Mouse (Mus musculus): ENCODE measurements around the gene Nmu. TPM values are rescaled to one million over a fixed set of nuclear protein-coding genes. Genes with fewer than 3 reads are reported as not detected.

Gene Nmu
- total and polyA plus RNA-seq, 3 experiments, result not detected

DNA sequence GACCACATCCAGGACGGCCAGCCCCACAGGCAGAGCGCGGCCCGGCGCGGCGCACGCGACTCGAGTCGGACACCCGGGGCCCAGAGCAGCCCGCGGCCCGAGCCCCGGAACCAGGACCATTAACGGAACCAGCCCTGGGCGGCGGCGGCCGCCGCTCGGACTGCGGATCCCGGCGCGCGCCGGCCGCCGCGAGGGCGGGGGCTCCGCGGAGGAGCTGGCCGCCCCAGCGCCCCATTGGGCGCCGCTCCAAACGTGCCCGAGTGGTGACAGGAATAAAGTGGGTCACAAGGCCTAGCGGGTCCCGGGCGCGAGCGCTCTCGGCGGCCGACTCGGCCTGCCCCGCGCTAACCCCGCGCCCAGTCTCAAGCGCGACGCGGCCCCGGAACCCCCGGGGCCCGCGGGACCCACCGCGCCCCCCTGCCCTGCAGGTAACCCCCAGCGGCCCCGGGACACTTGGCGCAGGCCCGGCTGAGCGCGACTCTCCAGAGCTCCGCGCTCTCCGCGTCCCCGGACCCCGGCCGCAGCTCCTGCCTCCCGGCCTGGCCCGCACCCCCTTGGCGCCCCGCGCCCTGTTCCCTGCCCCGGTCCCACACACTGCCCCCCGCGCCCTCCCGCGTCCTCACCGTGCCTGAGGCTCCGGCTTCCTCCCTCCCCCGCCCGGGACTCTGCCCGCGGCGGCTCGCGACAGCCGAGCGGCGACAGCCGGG lies 59.7 kb downstream of the Nmu start:
- no peak for TF ChIP-seq E2F4 (IDR thresholded peaks at IDR 0.05; ENCODE audit: insufficient replicate concordance, low read depth, low read length)
- no peak for TF ChIP-seq KAT2A (IDR thresholded peaks at IDR 0.05; ENCODE audit: insufficient replicate concordance, low read length)
- no peak for TF ChIP-seq JUN (IDR thresholded peaks at IDR 0.05; ENCODE audit: insufficient read depth, low read depth, low read length)
- TF ChIP-seq CHD1 (IDR thresholded peaks at IDR 0.05; ENCODE audit: low read depth, low read length), result 0 out of 2 replicates have a peak, but pooled peaks have one; percentile 46
- TF ChIP-seq NELFE (IDR thresholded peaks at IDR 0.05; ENCODE audit: low read depth, low read length), result no peak; the same call in 1 of the 2 replicates
- no peak for TF ChIP-seq EP300 (IDR thresholded peaks at IDR 0.05; ENCODE audit: low read length)
- peak; percentile 70 for TF ChIP-seq UBTF (IDR thresholded peaks at IDR 0.05; ENCODE audit: low read depth, low read length)
- TF ChIP-seq RAD21 (IDR thresholded peaks at IDR 0.05; ENCODE audit: low read depth, low read length), result no peak
- peak; percentile 27; the same call in 1 of the 2 replicates for TF ChIP-seq HCFC1 (IDR thresholded peaks at IDR 0.05; ENCODE audit: low read depth, low read length)
- peak; percentile 91 for TF ChIP-seq BHLHE40 (IDR thresholded peaks at IDR 0.05; ENCODE audit: low read depth, low read length)
- no peak for TF ChIP-seq ZKSCAN1 (IDR thresholded peaks at IDR 0.05; ENCODE audit: borderline replicate concordance, low read depth, low read length)
- TF ChIP-seq MEF2A (IDR thresholded peaks at IDR 0.05; ENCODE audit: borderline replicate concordance, low read depth, low read length), result 0 out of 2 replicates have a peak, but pooled peaks have one; percentile 12
- TF ChIP-seq SIN3A (IDR thresholded peaks at IDR 0.05; ENCODE audit: low read length), result peak; percentile 64
- TF ChIP-seq MXI1 (IDR thresholded peaks at IDR 0.05; ENCODE audit: low read depth, low read length), result peak; percentile 59
- TF ChIP-seq TBP (conservative IDR thresholded peaks at IDR 0.05; ENCODE audit: low read depth, low read length), result no peak
- no peak for TF ChIP-seq ETS1 (conservative IDR thresholded peaks at IDR 0.05; ENCODE audit: low read depth, low read length)
- no peak for TF ChIP-seq GABPA (IDR thresholded peaks at IDR 0.05; ENCODE audit: insufficient replicate concordance, low read depth, low read length)
- no peak for TF ChIP-seq IRF4 (IDR thresholded peaks at IDR 0.05; ENCODE audit: low read depth, low read length)
- TF ChIP-seq MAZ (IDR thresholded peaks at IDR 0.05; ENCODE audit: low read depth, low read length), result no peak
- Histone ChIP-seq H3K4me3 (replicated peaks in 1 of 3; ENCODE audit: low read depth in 2 of 3, low read length in 2 of 3, poor library complexity in 1 of 3) (peak overlapping the region; percentile 64 to 97 (median 96)), H3K4me1 (ENCODE audit: control insufficient read depth in 1 of 2, insufficient read depth in 2 of 2) (peaks cover 0 to 10% of the 10 kb centered on the region in 2 experiments; a peak in 2 of 4 replicates), H3K9me3 (replicated peaks; ENCODE audit: low read length) (no peaks in the 10 kb centered on the region), H3K36me3 (replicated peaks in 1 of 2; ENCODE audit: control insufficient read depth in 1 of 2, insufficient read depth in 1 of 2, low read length in 1 of 2) (peaks cover 0 to 6% of the 10 kb centered on the region in 2 experiments), H3K9ac (ENCODE audit: insufficient read depth, low read depth) (peak overlapping the region; percentile 86), H3K27me3 (replicated peaks) (peaks cover 3% of the 10 kb centered on the region), H3K27ac (ENCODE audit: insufficient read depth, low read depth) (peak overlapping the region; percentile 34), H3K79me2 (replicated peaks; ENCODE audit: control insufficient read depth, extremely low read depth, insufficient read depth, poor library complexity, severe bottlenecking) (0 out of 2 replicates have a peak, but pooled peaks cover 2% of the 10 kb centered on the region), H3K4me2 (ENCODE audit: insufficient read depth, low read depth, poor library complexity, severe bottlenecking) (peak overlapping the region; percentile 91)
- dilution Hi-C loops (cut with MboI; ENCODE audit: extremely low pct_ligation_motif_present, extremely low pct_unique_long_range_greater_than_20kb, low sequenced_read_pairs) (no loop called here), in situ Hi-C loops (cut with MboI; ENCODE audit: low pct_ligation_motif_present, low pct_unique_long_range_greater_than_20kb, low sequenced_read_pairs) (no loop called here)
- peak; percentile 43 for DNase-seq (ENCODE audit: extremely low read depth)

All from CH12.LX (cell line).